Mouse (Mus musculus) layer of hippocampus, adult 8-10 months (tissue): ENCODE data around the gene L1cam. TPM values are rescaled to one million over a fixed set of nuclear protein-coding genes. Genes with fewer than 3 reads are reported as not detected.

Source experiments
- DNase-seq, 2 experiments: peaks; one replicate each; pipeline ENCODE4 v3.0.0; 2022; ENCODE audit warnings: low spot score in 2 of 2
- total RNA-seq, 4 experiments: library from RNA; stranded (reverse); gene quantifications; 2 replicates each; pipeline ENCODE4 v1.2.4; 2022

The L1cam gene
- total RNA-seq, result 100 to 1,000 TPM; 117 to 151 (median 128) TPM

- peak in 1 of 2 experiments; percentile 46 for DNase-seq
These were observed at the start of gene L1cam for GRCm38 (mm10) chrX:73895719-73896118. Gene L1cam, minus strand, starts transcription at chrX:73896105.

GRCm38 (mm10) chrX:73942294-73942693 lies 46.4 kb upstream of the L1cam start:
- DNase-seq, result no peak

- no peak for DNase-seq
These were observed 46.0 kb upstream of the L1cam start for GRCm38 (mm10) chrX:73941860-73942259.

- no peak for DNase-seq
These were observed 36.0 kb upstream of the L1cam start for GRCm38 (mm10) chrX:73931871-73932270.

GRCm38 (mm10) chrX:73930402-73931062 lies 34.6 kb upstream of the L1cam start, which contains the start of gene Renbp:
Gene Renbp, minus strand, starts transcription at chrX:73930850.
- no peak for DNase-seq

GRCm38 (mm10) chrX:73922550-73922882 lies 26.6 kb upstream of the L1cam start:
- no peak for DNase-seq

GRCm38 (mm10) chrX:73921823-73922549 lies 26.1 kb upstream of the L1cam start, which contains the start of the genes Arhgap4 and Naa10:
Gene Arhgap4, minus strand, starts transcription at chrX:73921870.
Gene Naa10, minus strand, starts transcription at chrX:73921944.
- DNase-seq, result peak; percentile 82 to 85

- DNase-seq, result no peak
These were observed 25.4 kb upstream of the L1cam start for GRCm38 (mm10) chrX:73921285-73921822.

- no peak for DNase-seq
These were observed 22.7 kb upstream of the L1cam start for GRCm38 (mm10) chrX:73918631-73919030.

GRCm38 (mm10) chrX:73916945-73917344 lies 21.0 kb upstream of the L1cam start:
- no peak for DNase-seq

GRCm38 (mm10) chrX:73914827-73915703 lies 19.2 kb upstream of the L1cam start:
- peak; percentile 86 to 88 for DNase-seq

- no peak for DNase-seq
These were observed 15.7 kb upstream of the L1cam start for GRCm38 (mm10) chrX:73911588-73911987.

- DNase-seq, result no peak
These were observed 15.3 kb upstream of the L1cam start for GRCm38 (mm10) chrX:73911156-73911555.

- DNase-seq, result no peak
These were observed 14.5 kb upstream of the L1cam start for GRCm38 (mm10) chrX:73910451-73910850.

GRCm38 (mm10) chrX:73910049-73910448 lies 14.1 kb upstream of the L1cam start:
- no peak for DNase-seq

GRCm38 (mm10) chrX:73897959-73898358 lies 2.1 kb upstream of the L1cam start:
- DNase-seq, result no peak

GRCm38 (mm10) chrX:73892833-73893232 lies 3.1 kb downstream of the L1cam start:
- no peak for DNase-seq

- DNase-seq, result no peak
These were observed 4.3 kb downstream of the L1cam start, which contains the start of gene Avpr2 for GRCm38 (mm10) chrX:73891551-73892152. Gene Avpr2, plus strand, starts transcription at chrX:73892102.

GRCm38 (mm10) chrX:73881463-73881862 lies 14.4 kb downstream of the L1cam start:
- DNase-seq, result no peak

GRCm38 (mm10) chrX:73881036-73881427 lies 14.9 kb downstream of the L1cam start:
- no peak for DNase-seq
